Mouse (Mus musculus) bone marrow, adult 2 months (tissue): ENCODE measurements around the gene Fkbp11. TPM values are rescaled to one million over a fixed set of nuclear protein-coding genes. Genes with fewer than 3 reads are reported as not detected.

Source experiments
- H3K27ac ChIP-seq: fragments of 200-500 bp; 2 replicates; pipeline ENCODE4 v1.5.1; 2012; ENCODE audit warnings: low read depth, mild to moderate bottlenecking, control low read depth, inconsistent platforms, low read length; ENCODE audit not compliant: control insufficient read depth, poor library complexity, insufficient read depth
- H3K4me1 ChIP-seq: fragments of 200-500 bp; 2 replicates; pipeline ENCODE4 v1.6.1; 2011; ENCODE audit warnings: low read length; ENCODE audit not compliant: control insufficient read depth, insufficient read depth
- H3K4me3 ChIP-seq: fragments of 200-500 bp; replicated peaks from 2 replicates; pipeline ENCODE3; 2011; ENCODE audit warnings: mild to moderate bottlenecking, low read depth, low read length, control low read depth; ENCODE audit not compliant: control insufficient read depth
- CTCF ChIP-seq: fragments of 200-500 bp; IDR thresholded peaks from 2 replicates; pipeline ENCODE4 v1.5.1; 2011; ENCODE audit warnings: low read length, control low read depth; ENCODE audit not compliant: control insufficient read depth, insufficient read depth
- POLR2A ChIP-seq: fragments of 200-500 bp; IDR thresholded peaks from 2 replicates; pipeline ENCODE4 v1.6.1; 2011; ENCODE audit warnings: low read depth, mild to moderate bottlenecking, control low read depth, low read length, borderline replicate concordance; ENCODE audit not compliant: control insufficient read depth
- WGBS: fragments of 180-500 bp; shearing (Covaris S2); methylation state at CpG from one replicate; pipeline ENCODE4 v1.1.7; 2018; 5-methylcytosine and 5-hydroxymethylcytosine counted together
- polyA plus RNA-seq: library from polyadenylated mRNA; stranded (reverse); fragments of >200 nt; gene quantifications from 2 replicates; pipeline ENCODE4 v1.2.4, GENCODE M21; 2011; ENCODE audit warnings: low replicate concordance; ENCODE audit not compliant: missing spikeins, insufficient read depth, insufficient read length

Gene Fkbp11
- 0.74 TPM in 1 of 2 replicates, not detected in the other for polyA plus RNA-seq

- no peak within 1 kb of the TSS for H3K27ac ChIP-seq
- WGBS: 1% methylated on average over 39 of the region's 39 CpGs
- TF ChIP-seq POLR2A (no peak), CTCF (no peak)
- no peaks in the 10 kb centered on the region for H3K4me1 ChIP-seq
- peak within 1 kb of the TSS; percentile 71 for H3K4me3 ChIP-seq
Measured at GRCm38 (mm10) chr15:98727443-98728321, at the start of gene Fkbp11. Fkbp11 (minus strand) TSS chr15:98728198.

- Histone ChIP-seq H3K27ac (no peak within 1 kb of the TSS), H3K4me1 (no peaks in the 10 kb centered on the region), H3K4me3 (no peak within 1 kb of the TSS)
- WGBS: under 1% methylated on average over 33 of the region's 33 CpGs
- no peak for TF ChIP-seq CTCF
- no peak for TF ChIP-seq POLR2A
Measured at GRCm38 (mm10) chr15:98777762-98778161, 49.8 kb upstream of the Fkbp11 start, which contains the start of gene Wnt10b. Wnt10b (minus strand) TSS chr15:98778150.

GRCm38 (mm10) chr15:98777005-98777616 is 49.1 kb upstream of the Fkbp11 start:
- TF ChIP-seq POLR2A: no peak
- TF ChIP-seq CTCF: no peak
- H3K27ac ChIP-seq: no peak overlapping the region
- H3K4me1 ChIP-seq: no peaks in the 10 kb centered on the region; the same call in 1 of the 2 replicates
- H3K4me3 ChIP-seq: no peak overlapping the region
- WGBS: 7% methylated on average over 19 of the region's 19 CpGs

GRCm38 (mm10) chr15:98776280-98777004 is 48.4 kb upstream of the Fkbp11 start:
- Histone ChIP-seq H3K4me1 (no peaks in the 10 kb centered on the region; the same call in 1 of the 2 replicates), H3K4me3 (no peak overlapping the region), H3K27ac (peak overlapping the region; percentile 15; the same call in 1 of the 2 replicates)
- WGBS: 5% methylated on average over 62 of the region's 62 CpGs
- peak; percentile 2; the same call in 1 of the 2 replicates for TF ChIP-seq CTCF
- TF ChIP-seq POLR2A: no peak

GRCm38 (mm10) chr15:98775533-98775932 is 47.5 kb upstream of the Fkbp11 start:
- Histone ChIP-seq H3K4me1 (no peaks in the 10 kb centered on the region; the same call in 1 of the 2 replicates), H3K4me3 (no peak overlapping the region), H3K27ac (no peak overlapping the region)
- TF ChIP-seq CTCF (no peak), POLR2A (no peak)
- 31% methylated on average over 5 of the region's 5 CpGs for WGBS

GRCm38 (mm10) chr15:98774096-98774495 is 46.1 kb upstream of the Fkbp11 start:
- TF ChIP-seq CTCF: no peak
- no peak for TF ChIP-seq POLR2A
- Histone ChIP-seq H3K27ac (no peak overlapping the region), H3K4me3 (no peak overlapping the region), H3K4me1 (no peaks in the 10 kb centered on the region; the same call in 1 of the 2 replicates)
- 78% methylated on average over 15 of the region's 15 CpGs for WGBS

GRCm38 (mm10) chr15:98772511-98773211 is 44.7 kb upstream of the Fkbp11 start:
- H3K27ac ChIP-seq: peak overlapping the region; percentile 22; the same call in 1 of the 2 replicates
- TF ChIP-seq POLR2A (no peak), CTCF (no peak)
- WGBS: 4% methylated on average over 36 of the region's 36 CpGs
- H3K4me1 ChIP-seq: no peaks in the 10 kb centered on the region; the same call in 1 of the 2 replicates
- H3K4me3 ChIP-seq: peak overlapping the region; percentile 65
